ENCODE assay signal across 9 mouse cellular contexts in genomic region chr11:53243199-53243598, GRCm38 (mm10). TPM values are rescaled to one million over a fixed set of nuclear protein-coding genes. Genes with fewer than 3 reads are reported as not detected.
A peak's percentile ranks its signal among the peaks of the same experiment; 100 is the strongest.
DNase-seq lines count a peak whose midpoint lies in the region; ATAC-seq and TF ChIP-seq lines count a peak whose summit lies in the region.
"Had no signal": no experiment of that assay in that cellular context is flagged by ENCODE, and none has a peak within 500 bp of the region (broad histone marks: within the 10 kb centered on the region; RNA-seq: fewer than 3 reads in every experiment).

No protein-coding gene starts in this region.

- ATAC-seq in kidney, postnatal 0 days (replicated peaks; ENCODE audit: low FRiP score, low read depth) = no peak
- no peak for ATAC-seq in kidney, embryonic 16.5 days (ENCODE audit: low FRiP score, low TSS enrichment)

- no peaks in the 10 kb centered on the region for H3K27me3 ChIP-seq in kidney, postnatal 0 days (ENCODE audit: insufficient read depth, low read length)
- H3K27me3 ChIP-seq in kidney, embryonic 16.5 days (ENCODE audit: insufficient read depth, low read length) = no peaks in the 10 kb centered on the region
- H3K27me3 ChIP-seq in small intestine, adult 2 months (ENCODE audit: control insufficient read depth, insufficient read depth, low read length) = no peaks in the 10 kb centered on the region
- H3K27me3 ChIP-seq: embryonic facial prominence, embryonic 13.5 days had no signal

- TF ChIP-seq CTCF in kidney, postnatal 0 days (IDR thresholded peaks at IDR 0.05; ENCODE audit: low read depth) = peak; percentile 66; the same call in 1 of the 2 replicates
- TF ChIP-seq CTCF in small intestine, adult 2 months (IDR thresholded peaks at IDR 0.05; ENCODE audit: extremely low read depth, insufficient read length, insufficient replicate concordance, low read depth, low read length) = peak; percentile 76; the same call in 1 of the 2 replicates

- peak; percentile 37 for DNase-seq in adrenal gland, postnatal 10 days
- no peak for DNase-seq in adrenal gland, postnatal 4 days (ENCODE audit: low spot score in 2 of 2)
- no peak for DNase-seq in kidney, postnatal 0 days (ENCODE audit: low spot score)
- peak; percentile 79 for DNase-seq in ZHBTc4 (ENCODE audit: low read depth, low spot score)
- peak; percentile 35 for DNase-seq in gastrocnemius, postnatal 14 days
- no peak for DNase-seq in layer of hippocampus, adult 9-10 months (ENCODE audit: low spot score)

- no peaks in the 10 kb centered on the region for H3K4me1 ChIP-seq in kidney, postnatal 0 days (replicated peaks; ENCODE audit: insufficient read depth, low read length)
- peaks cover 9% of the 10 kb centered on the region; the same call in 1 of the 2 replicates for H3K4me1 ChIP-seq in kidney, embryonic 16.5 days (ENCODE audit: insufficient read depth, low read length)
- no peaks in the 10 kb centered on the region for H3K4me1 ChIP-seq in small intestine, adult 2 months (ENCODE audit: control insufficient read depth, insufficient read depth, insufficient read length, low read length)
- H3K4me1 ChIP-seq: embryonic facial prominence, embryonic 13.5 days had no signal

- H3K9ac ChIP-seq in kidney, postnatal 0 days (ENCODE audit: low read depth, low read length) = no peak overlapping the region
- no peak overlapping the region for H3K9ac ChIP-seq in kidney, embryonic 16.5 days (replicated peaks; ENCODE audit: low read length)
- H3K9ac ChIP-seq: embryonic facial prominence, embryonic 13.5 days had no signal

- no peak for TF ChIP-seq POLR2A in small intestine, adult 2 months (IDR thresholded peaks at IDR 0.05; ENCODE audit: low read depth, low read length)

- H3K9me3 ChIP-seq in kidney, postnatal 0 days (replicated peaks; ENCODE audit: low read length) = peaks cover 3% of the 10 kb centered on the region; the same call in 1 of the 2 replicates
- H3K9me3 ChIP-seq in kidney, embryonic 16.5 days (ENCODE audit: low read length) = no peaks in the 10 kb centered on the region
- H3K9me3 ChIP-seq: embryonic facial prominence, embryonic 13.5 days had no signal

- no peak overlapping the region for H3K4me3 ChIP-seq in kidney, postnatal 0 days (replicated peaks; ENCODE audit: low read depth, low read length)
- H3K4me3 ChIP-seq in kidney, embryonic 16.5 days (ENCODE audit: low read length) = no peak overlapping the region
- no peak overlapping the region for H3K4me3 ChIP-seq in small intestine, adult 2 months (ENCODE audit: low read depth, low read length)
- H3K4me3 ChIP-seq: embryonic facial prominence, embryonic 13.5 days had no signal

- no peak overlapping the region for H3K27ac ChIP-seq in kidney, postnatal 0 days
- H3K27ac ChIP-seq in kidney, embryonic 16.5 days (ENCODE audit: low read length) = no peak overlapping the region
- no peak overlapping the region for H3K27ac ChIP-seq in small intestine, adult 2 months (ENCODE audit: insufficient read depth, low read depth, low read length)
- H3K27ac ChIP-seq: embryonic facial prominence, embryonic 13.5 days had no signal

- WGBS in kidney, postnatal 0 days = 51% methylated on average over 11 of the region's 11 CpGs
- WGBS in kidney, embryonic 16.5 days = 54% methylated on average over 11 of the region's 11 CpGs
- WGBS in small intestine, adult 2 months = 46% methylated on average over 11 of the region's 11 CpGs

- no peak overlapping the region for H3K4me2 ChIP-seq in kidney, postnatal 0 days (ENCODE audit: low read length)
- no peak overlapping the region for H3K4me2 ChIP-seq in kidney, embryonic 16.5 days (replicated peaks; ENCODE audit: low read depth, low read length)
- H3K4me2 ChIP-seq: embryonic facial prominence, embryonic 13.5 days had no signal

- intact Hi-C loops in gastrocnemius, postnatal 14 days (cut with DNase I; ENCODE audit: low total_unique reads) = no loop called here

- no peaks in the 10 kb centered on the region for H3K36me3 ChIP-seq in kidney, postnatal 0 days (ENCODE audit: insufficient read depth, low read length)
- H3K36me3 ChIP-seq in kidney, embryonic 16.5 days (ENCODE audit: insufficient read depth, low read length) = no peaks in the 10 kb centered on the region
- no peaks in the 10 kb centered on the region for H3K36me3 ChIP-seq in small intestine, adult 2 months (ENCODE audit: control insufficient read depth, insufficient read depth, low read length)
- H3K36me3 ChIP-seq: embryonic facial prominence, embryonic 13.5 days had no signal

RNA-seq across cellular contexts. Expression of gene Hspa4, which starts 57.1 kb away (rescaled TPM):
- 100 to 1,000 TPM; 146 to 151 TPM for total RNA-seq in adrenal gland, postnatal 10 days (2021)
- total RNA-seq in adrenal gland, postnatal 4 days (2021) = 100 to 1,000 TPM; 150 to 168 TPM
- polyA plus RNA-seq in kidney, postnatal 0 days (2015; fragmentation: Nextera tagmentation; extraction: Ambion mirVana) = 79.8 and 84.5 TPM in 2 replicates
- 82.7 and 85.1 TPM in 2 replicates for polyA plus RNA-seq in kidney, embryonic 16.5 days (2015; fragmentation: Nextera tagmentation; extraction: Ambion mirVana)
- 100 to 1,000 TPM in 1 of 2 experiments, 10 to 100 TPM in 1; 94.8 to 113 TPM for total RNA-seq in gastrocnemius, postnatal 14 days (2021)
- polyA plus RNA-seq in small intestine, adult 2 months (2012; rRNA removed) = 13.3 and 18.6 TPM in 2 replicates

Comparison
In these comparisons a context has a peak if more than half of its experiments do, and no peak if none do; other contexts are left out.
1. DNase-seq: peak in adrenal gland, postnatal 10 days (single experiment), ZHBTc4 (single experiment) and gastrocnemius, postnatal 14 days (single experiment); none in adrenal gland, postnatal 4 days (0 of 2), kidney, postnatal 0 days (single experiment) and layer of hippocampus, adult 9-10 months (single experiment).